Mouse (Mus musculus): ENCODE results near the gene Sptb. TPM values are rescaled to one million over a fixed set of nuclear protein-coding genes. Genes with fewer than 3 reads are reported as not detected.

Gene Sptb
- polyA plus RNA-seq, 1 experiment: 25.7 TPM

DNA sequence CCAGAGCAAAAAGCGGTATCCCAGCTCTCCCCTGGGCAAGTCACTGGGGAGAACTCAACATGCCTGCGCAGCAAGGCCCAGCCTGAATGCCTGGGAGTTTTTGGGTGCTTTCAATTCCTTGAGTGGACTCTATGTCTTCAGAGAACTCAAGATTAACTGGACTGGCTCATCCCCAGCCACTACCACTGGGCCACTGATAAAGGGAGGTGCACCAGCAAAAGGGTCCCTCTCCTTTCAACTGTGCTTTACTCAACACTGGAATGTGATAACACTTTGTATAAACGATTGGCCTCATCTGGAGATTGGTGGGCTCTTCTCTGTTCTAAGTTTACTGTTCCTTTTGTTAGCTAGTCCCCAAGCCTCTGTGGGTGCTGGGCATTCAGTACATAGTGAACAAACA lies 2.2 kb downstream of the Sptb start:
- Histone ChIP-seq H3K27me3 (replicated peaks) (peaks cover 56% of the 10 kb centered on the region), H3K4me3 (replicated peaks) (peak overlapping the region; percentile 33), H3K4me1 (peaks cover 72% of the 10 kb centered on the region), H3K36me3 (replicated peaks; ENCODE audit: low read length) (no peaks in the 10 kb centered on the region), H3K9me3 (no peaks in the 10 kb centered on the region)
- TF ChIP-seq GATA1 (IDR thresholded peaks at IDR 0.05; ENCODE audit: borderline replicate concordance, low read length): no peak
- TF ChIP-seq FLI1 (IDR thresholded peaks at IDR 0.05; ENCODE audit: low read length): no peak

DNA sequence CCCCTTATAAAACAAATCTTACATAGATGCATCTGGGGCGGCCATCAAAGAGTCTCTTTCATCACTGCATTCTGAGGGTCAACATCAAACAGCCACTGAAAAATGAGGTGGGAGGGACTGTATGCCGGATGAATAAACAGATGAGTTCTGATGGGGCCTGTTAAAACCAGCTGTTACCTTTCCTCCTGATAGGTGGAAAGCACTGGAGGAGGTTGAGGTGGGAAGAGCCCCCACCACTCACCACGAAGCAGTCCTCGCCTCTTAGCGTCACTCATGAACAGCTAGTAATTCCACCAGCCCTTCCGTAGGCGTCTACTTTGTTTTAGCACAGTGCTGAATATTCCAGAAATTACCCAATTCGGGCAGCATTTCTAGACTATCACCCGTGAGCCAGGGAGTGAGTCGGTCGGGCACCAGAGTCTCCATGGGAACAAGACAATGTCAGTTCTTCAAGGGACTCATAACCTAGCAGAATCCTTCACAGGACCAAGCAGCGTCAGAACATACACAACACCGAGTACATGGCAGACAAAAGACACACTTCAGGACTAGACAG lies 13.9 kb downstream of the Sptb start:
- TF ChIP-seq GATA1 (IDR thresholded peaks at IDR 0.05; ENCODE audit: borderline replicate concordance, low read length): no peak
- no peak for TF ChIP-seq FLI1 (IDR thresholded peaks at IDR 0.05; ENCODE audit: low read length)
- Histone ChIP-seq H3K27me3 (replicated peaks) (peaks cover 8% of the 10 kb centered on the region), H3K36me3 (replicated peaks; ENCODE audit: low read length) (no peaks in the 10 kb centered on the region), H3K9me3 (0 out of 2 replicates have a peak, but pooled peaks cover 5% of the 10 kb centered on the region), H3K4me1 (peaks cover 23% of the 10 kb centered on the region), H3K4me3 (replicated peaks) (no peak overlapping the region)

DNA sequence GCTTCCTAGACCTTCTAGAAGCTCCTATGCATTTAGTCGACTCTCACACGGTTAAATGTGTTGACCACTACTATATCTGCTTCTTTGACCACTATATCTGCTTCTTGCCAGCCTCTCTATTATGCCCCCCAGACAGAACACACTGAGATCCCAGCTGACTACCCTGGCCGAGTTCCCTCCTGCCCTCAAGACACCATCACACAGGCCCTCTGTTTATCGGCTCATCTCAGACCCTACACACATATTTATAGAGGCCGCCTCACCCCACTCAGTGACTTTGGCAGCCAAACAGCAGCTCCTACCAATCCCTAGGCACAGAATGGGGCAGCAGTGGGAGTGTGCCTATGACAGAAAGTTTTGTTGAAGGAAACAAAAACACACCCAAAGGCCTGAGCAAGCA lies 14.6 kb downstream of the Sptb start:
- 0 out of 2 replicates have a peak, but pooled peaks cover 8% of the 10 kb centered on the region for H3K9me3 ChIP-seq
- no peaks in the 10 kb centered on the region for H3K36me3 ChIP-seq (replicated peaks; ENCODE audit: low read length)
- no peak for TF ChIP-seq FLI1 (IDR thresholded peaks at IDR 0.05; ENCODE audit: low read length)
- no peak for TF ChIP-seq GATA1 (IDR thresholded peaks at IDR 0.05; ENCODE audit: borderline replicate concordance, low read length)
- H3K27me3 ChIP-seq (replicated peaks): peaks cover 11% of the 10 kb centered on the region
- no peak overlapping the region for H3K4me3 ChIP-seq (replicated peaks)
- peaks cover 18% of the 10 kb centered on the region for H3K4me1 ChIP-seq

DNA sequence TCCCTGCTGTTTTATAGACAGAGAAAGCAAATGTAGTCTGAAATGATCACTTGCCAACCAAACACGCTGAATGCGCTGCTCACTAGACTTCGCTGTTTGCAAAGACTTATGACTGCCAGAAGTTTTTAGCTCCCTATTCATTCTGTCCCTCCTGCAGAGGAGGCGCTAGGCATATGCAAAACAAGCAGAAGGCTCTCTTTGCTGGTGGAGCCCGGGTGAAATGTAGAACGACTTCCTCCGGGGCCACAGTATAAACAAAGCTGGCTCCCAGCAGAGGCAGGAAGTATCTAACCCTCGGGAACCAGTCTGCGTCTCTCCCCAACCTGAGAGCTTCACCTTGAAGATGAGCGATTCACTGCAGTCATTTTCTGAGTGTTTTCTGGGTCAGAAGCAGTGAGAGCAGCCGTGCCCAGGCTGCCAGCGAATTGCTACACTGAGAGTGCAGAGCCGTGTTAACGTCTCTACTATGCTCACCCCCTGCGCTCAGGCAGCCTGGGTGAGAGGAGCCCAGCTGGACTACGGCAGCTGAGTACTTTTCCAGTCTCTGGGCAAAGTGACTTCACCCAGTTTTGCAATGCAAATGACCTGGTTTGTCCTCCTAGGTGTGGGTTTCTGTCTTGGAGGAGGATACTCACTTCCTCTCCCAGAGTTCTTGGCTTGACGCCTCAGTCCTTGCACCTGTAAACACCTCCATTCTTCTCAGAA lies 15.4 kb downstream of the Sptb start:
- Histone ChIP-seq H3K4me3 (replicated peaks) (peak overlapping the region; percentile 66), H3K36me3 (replicated peaks; ENCODE audit: low read length) (no peaks in the 10 kb centered on the region)

DNA sequence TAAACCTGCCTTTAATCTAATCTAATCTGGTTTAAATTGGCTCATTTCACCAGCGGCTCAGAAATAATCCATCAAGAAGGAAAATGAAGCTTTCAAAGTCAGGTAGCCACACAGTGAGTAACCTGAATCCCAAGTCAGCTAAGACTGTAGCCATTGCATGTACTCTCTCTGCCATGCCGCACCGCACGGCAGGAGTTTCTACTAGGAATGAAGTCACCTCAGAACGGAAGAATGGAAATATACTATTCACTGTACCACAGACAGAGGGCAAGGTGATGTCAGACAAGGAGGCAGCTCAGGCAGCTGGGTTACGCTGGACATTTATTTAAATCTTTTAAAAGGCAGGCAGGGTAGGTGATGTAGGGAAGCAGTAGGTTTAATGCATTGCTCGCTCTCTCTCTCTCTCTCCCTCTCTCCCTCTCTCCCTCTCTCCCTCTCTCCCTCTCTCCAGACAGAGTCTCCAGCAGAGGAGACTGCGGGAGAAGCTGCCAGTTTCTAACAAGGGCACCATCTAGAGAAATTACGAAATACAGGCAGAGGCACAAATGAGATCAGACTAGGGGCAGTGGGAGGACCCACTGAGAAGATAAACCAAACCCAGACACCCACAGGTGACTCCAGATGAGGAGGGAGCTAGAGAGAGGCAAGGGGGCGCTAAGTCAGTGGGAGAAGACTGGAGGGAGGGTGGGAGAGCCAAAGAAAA lies 22.7 kb downstream of the Sptb start:
- H3K36me3 ChIP-seq (replicated peaks; ENCODE audit: low read length): no peaks in the 10 kb centered on the region
- peaks cover 46% of the 10 kb centered on the region for H3K4me1 ChIP-seq

More for the DNA sequence above, 15.4 kb downstream of the Sptb start:
- peaks cover 20% of the 10 kb centered on the region for H3K4me1 ChIP-seq
- H3K9me3 ChIP-seq: 0 out of 2 replicates have a peak, but pooled peaks cover 9% of the 10 kb centered on the region
- TF ChIP-seq FLI1 (IDR thresholded peaks at IDR 0.05; ENCODE audit: low read length): no peak
- no peak for TF ChIP-seq GATA1 (IDR thresholded peaks at IDR 0.05; ENCODE audit: borderline replicate concordance, low read length)
- H3K27me3 ChIP-seq (replicated peaks): peaks cover 12% of the 10 kb centered on the region

DNA sequence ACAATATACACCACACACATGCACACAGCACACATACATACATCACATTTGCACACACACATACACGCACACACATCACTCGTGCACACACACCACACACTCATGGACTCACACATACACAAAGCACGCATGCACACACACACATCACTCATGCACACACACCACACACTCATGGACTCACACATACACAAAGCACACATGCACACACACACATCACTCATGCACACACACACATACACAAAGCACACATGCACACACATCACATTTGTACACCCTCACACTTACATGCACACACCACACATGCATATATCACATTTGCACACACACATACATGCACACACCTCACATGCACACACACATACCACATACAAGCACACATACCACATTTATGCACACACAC lies 24.7 kb downstream of the Sptb start:
- Histone ChIP-seq H3K9me3 (0 out of 2 replicates have a peak, but pooled peaks cover 4% of the 10 kb centered on the region), H3K36me3 (replicated peaks; ENCODE audit: low read length) (peaks cover 3% of the 10 kb centered on the region), H3K27me3 (replicated peaks) (peaks cover 6% of the 10 kb centered on the region), H3K4me3 (replicated peaks) (peak overlapping the region; percentile 71), H3K4me1 (peaks cover 56% of the 10 kb centered on the region)
- peak; percentile 5; the same call in 1 of the 3 replicates for TF ChIP-seq GATA1 (IDR thresholded peaks at IDR 0.05; ENCODE audit: borderline replicate concordance, low read length)
- TF ChIP-seq FLI1 (IDR thresholded peaks at IDR 0.05; ENCODE audit: low read length): no peak

More for the DNA sequence above, 22.7 kb downstream of the Sptb start:
- TF ChIP-seq GATA1 (IDR thresholded peaks at IDR 0.05; ENCODE audit: borderline replicate concordance, low read length): no peak
- TF ChIP-seq FLI1 (IDR thresholded peaks at IDR 0.05; ENCODE audit: low read length): no peak
- 0 out of 2 replicates have a peak, but pooled peaks cover 11% of the 10 kb centered on the region for H3K9me3 ChIP-seq
- H3K4me3 ChIP-seq (replicated peaks): no peak overlapping the region
- peaks cover 11% of the 10 kb centered on the region for H3K27me3 ChIP-seq (replicated peaks)

DNA sequence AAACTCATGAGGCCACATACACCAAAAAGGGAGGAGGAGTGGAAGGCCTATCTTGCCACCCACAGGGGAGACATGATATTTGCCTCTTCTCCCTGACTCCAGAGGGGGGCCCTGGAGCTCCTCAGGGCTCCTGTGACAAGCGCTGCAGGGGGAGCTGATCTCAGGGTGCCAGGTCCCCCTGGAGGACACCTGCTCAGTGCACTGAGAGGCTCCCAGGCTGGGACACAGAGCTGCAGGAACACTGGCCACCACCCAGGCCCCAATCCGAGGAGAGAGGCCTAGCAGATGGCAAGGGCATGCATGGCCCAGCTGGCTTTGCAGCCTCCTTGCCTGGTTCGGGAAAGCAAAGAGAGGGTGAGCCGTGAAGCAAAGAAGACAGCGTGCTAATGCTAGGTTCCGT lies 25.9 kb downstream of the Sptb start:
- TF ChIP-seq GATA1 (IDR thresholded peaks at IDR 0.05; ENCODE audit: borderline replicate concordance, low read length) (no peak), FLI1 (IDR thresholded peaks at IDR 0.05; ENCODE audit: low read length) (no peak)
- Histone ChIP-seq H3K4me3 (replicated peaks) (no peak overlapping the region), H3K4me1 (peaks cover 55% of the 10 kb centered on the region)

DNA sequence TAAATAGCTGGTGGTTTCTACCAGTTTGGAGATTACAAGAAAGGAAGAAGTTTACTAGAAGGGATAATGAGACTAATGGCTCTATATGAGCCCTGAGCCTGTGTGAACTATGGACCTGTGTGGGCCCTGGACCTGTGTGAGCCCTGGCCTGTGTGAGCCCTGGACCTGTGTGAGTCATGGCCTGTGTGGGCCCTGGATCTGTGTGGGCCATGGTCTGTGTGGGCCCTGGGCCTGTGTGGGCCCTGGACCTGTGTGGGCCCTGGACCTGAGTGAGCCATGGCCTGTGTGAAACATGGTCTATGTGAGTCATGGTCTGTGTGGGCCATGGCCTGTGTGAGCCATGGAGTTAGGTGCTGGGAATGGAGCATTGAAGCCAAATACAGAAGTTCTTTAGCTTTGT lies 28.4 kb downstream of the Sptb start:
- TF ChIP-seq GATA1 (IDR thresholded peaks at IDR 0.05; ENCODE audit: borderline replicate concordance, low read length) (no peak), FLI1 (IDR thresholded peaks at IDR 0.05; ENCODE audit: low read length) (no peak)
- Histone ChIP-seq H3K27me3 (replicated peaks) (peaks cover 2% of the 10 kb centered on the region), H3K4me1 (peaks cover 58% of the 10 kb centered on the region), H3K36me3 (replicated peaks; ENCODE audit: low read length) (peaks cover 3% of the 10 kb centered on the region), H3K9me3 (no peaks in the 10 kb centered on the region), H3K4me3 (replicated peaks) (no peak overlapping the region)

More for the DNA sequence above, 25.9 kb downstream of the Sptb start:
- no peaks in the 10 kb centered on the region for H3K9me3 ChIP-seq
- H3K27me3 ChIP-seq (replicated peaks): peaks cover 2% of the 10 kb centered on the region
- peaks cover 3% of the 10 kb centered on the region for H3K36me3 ChIP-seq (replicated peaks; ENCODE audit: low read length)

DNA sequence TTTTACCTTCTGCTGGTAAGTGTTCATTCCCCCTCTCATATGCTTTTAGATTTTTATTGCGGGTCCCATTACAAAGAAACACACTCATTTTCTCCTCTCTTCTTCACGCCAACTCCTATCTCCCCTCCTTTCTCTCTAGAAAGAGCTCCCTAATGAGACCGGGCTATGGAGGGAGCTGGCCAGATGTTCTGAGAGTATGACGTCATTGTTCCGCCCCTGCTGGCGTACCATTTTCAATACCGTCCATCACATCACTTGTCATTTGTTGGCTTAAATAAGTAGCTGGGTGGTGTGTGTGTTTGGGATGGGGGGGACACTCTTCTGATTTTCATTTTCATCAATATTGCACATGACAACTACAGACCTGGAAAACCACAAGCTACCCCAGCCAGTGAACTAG lies 33.3 kb downstream of the Sptb start:
- H3K36me3 ChIP-seq (replicated peaks; ENCODE audit: low read length): peaks cover 2% of the 10 kb centered on the region
- no peak overlapping the region for H3K4me3 ChIP-seq (replicated peaks)
- peaks cover 63% of the 10 kb centered on the region for H3K4me1 ChIP-seq
- TF ChIP-seq FLI1 (IDR thresholded peaks at IDR 0.05; ENCODE audit: low read length) (no peak), GATA1 (IDR thresholded peaks at IDR 0.05; ENCODE audit: borderline replicate concordance, low read length) (no peak)
- H3K9me3 ChIP-seq: peaks cover 4% of the 10 kb centered on the region; the same call in 1 of the 2 replicates
- no peaks in the 10 kb centered on the region for H3K27me3 ChIP-seq (replicated peaks)
